Mouse (Mus musculus): ENCODE data around the gene Tfdp2.
"Not testable (repeated sequence)": the region's sequence is repeated elsewhere in the genome, so short reads cannot be mapped to it uniquely, and the experiment has no call there.

Tfdp2 gene

DNA sequence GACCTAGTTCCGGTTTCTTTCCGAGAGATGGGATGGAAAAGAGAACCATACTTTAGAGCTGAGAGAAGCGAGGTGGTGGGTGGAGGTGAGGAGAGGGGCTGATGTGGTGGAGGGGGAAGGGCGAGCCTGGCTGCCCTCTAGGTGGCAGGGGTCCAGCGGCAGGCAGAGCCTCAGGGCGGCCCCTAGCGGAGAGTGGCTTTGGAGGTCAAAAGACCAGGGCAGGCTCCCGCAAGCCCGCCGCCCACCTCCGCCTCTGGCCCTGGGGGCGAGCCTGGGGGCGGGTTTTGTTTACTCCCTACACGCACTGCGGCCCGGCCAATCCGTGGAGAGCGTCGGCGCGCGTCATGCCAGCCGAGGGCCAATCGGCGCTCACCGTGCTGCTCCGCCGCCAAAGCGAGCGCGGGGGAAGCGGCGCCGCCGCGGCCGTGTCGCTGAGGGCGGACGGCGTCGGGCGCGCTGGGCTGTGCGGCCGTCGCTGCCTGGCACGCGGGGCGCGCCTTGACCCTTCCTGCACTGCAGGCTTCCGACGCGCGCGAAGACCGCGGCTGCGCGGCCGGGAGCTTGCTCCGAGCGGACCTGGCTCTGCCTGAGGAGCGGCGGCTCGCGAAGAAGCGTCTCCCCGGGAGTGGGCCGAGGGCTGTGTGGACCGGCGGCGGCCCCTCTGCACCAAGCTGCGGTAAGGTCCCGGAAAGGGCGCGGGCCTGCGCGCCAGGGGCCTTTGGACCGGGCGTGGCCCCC is at the start of gene Tfdp2:
Gene Tfdp2 (plus strand): TSS at position 391 of the 738 bp plus-strand sequence.
- peak; percentile 81 for DNase-seq (ENCODE audit: low spot score)

DNA sequence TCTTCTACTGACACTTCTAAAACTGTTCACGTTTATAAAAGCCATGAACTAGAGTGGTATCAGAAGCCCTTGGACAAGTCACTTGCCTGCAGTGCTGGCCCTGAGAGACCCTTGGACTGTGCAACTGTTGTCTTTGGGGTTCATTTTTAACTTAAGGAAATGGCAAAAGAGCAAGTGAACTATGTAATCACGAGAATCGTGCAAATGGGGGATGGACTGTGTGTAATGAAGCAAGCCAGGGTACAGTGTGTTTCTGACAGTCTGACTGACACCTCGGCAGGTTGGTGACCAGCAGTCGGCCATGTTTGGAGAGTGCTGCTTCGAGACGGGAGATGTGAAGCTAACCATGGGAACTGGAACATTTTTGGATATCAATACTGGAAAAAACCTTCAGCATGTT is 43.3 kb upstream of the Tfdp2 start:
- no peak for DNase-seq (ENCODE audit: low spot score)

DNA sequence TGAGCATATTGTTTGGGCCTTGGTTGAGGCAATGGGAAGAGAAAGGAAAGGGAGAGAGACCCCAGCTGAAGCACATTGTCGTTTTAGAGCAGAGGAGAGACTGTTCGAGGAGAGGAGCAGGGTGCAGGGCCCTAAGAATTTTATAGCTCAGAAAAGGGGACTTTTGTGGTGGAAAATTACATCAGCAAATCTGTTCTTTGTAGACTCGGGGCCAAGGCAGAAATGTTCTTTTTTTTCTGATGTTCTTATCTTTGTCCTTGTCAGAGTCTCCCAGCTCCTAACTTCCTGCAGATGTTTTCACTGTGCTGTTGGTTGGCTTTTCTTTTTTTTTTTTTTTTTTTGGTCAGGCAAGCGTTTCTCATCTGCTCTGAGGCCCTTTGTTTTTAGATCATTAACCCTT is 37.6 kb upstream of the Tfdp2 start:
- no peak for DNase-seq (ENCODE audit: low spot score)

DNA sequence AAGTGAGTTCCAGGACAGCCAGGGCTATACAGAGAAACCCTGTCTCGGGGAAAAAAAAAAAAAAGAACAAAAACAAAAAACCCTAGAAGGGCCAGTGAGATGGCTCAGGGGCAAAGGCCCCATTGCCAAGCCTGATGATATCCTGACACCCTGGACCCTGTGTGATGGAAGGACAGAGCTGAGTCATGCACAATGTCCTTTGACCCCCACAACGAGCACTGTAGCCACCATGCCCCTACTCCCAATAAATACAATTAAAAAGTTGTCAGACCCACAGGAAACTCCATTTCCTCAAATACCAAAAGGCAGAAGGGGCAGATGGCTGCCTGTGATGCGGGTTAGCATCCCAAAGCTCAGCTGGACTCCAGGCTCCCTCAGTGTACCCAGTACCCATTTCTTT is 37.0 kb upstream of the Tfdp2 start:
- DNase-seq (ENCODE audit: low spot score): no peak

DNA sequence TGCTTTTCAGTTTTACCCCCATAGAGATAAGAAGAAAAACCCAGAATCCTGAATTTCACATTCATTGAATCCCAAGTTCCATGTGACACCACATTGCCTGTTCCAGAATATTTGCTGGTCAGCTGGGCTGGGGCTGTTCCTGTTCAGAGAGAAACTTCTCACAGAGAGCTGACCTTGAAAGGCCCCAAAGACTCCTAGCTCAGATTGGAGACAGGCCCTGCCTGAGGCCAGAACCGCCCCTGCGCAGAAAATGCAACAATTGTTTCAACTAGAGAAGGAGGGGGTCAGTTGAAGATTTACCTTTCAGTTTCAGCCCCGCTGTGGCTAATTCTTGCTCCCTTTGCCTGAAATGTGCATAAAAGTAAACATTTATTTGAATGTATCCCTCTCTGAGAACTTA is 35.3 kb upstream of the Tfdp2 start:
- DNase-seq (ENCODE audit: low spot score): no peak

DNA sequence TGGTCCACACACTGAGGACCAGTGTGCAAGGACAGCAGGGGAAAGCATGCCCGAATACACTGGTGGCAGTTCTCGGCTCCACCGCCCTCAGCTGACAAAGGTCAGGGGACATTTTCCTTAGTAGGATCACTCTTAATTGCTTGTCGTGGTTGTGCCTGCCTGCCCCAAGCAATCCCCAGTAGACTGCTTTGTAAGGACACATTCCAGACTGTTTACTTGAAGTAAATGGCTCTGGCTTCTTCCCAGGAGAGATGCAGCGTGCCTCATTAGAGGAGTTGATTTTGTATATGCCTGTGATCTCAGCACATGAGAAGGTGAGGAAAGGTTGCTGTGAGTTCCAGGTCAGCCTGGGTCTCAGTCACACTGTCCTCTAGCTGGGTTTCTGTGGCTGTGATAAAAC is 33.7 kb upstream of the Tfdp2 start:
- DNase-seq (ENCODE audit: low spot score): no peak

DNA sequence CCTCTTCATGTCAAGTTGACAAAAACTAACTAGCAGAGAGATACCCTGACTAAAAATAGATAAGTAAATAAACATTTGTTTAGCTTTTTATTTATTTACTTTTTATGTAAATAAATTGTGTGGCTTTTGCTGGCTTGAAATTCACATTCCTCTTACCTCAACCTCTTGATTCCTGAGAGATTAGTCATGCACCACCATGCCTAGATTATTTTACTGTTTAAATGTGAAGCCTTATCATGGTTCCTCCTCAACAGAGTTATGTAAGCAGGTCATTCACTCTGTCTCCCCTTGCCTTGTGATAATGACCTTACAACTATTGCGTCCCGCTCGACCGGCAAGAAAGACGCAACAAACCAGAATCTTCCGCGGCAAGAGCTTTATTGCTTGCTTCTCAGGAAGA is 32.6 kb upstream of the Tfdp2 start:
- DNase-seq (ENCODE audit: low spot score): no peak

DNA sequence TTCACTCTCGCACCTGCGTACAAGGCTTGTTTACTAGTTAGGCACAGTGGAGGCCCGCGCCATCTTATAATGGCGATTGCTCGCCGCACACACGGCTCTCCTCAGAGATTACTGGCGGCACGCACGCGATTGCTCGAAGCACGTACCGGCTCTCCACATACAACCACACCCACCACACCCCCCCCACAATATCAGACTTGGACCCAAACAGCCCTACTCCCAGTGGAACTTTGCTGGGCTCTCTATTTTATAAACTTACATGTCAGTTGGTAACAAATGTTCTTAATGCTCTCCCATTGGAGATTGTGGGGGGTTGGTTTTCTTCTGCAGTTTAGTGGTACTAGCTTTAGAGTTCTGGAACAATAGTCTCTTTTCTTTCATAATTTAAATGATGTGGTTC is 32.1 kb upstream of the Tfdp2 start:
- DNase-seq (ENCODE audit: low spot score): not testable (repeated sequence)

DNA sequence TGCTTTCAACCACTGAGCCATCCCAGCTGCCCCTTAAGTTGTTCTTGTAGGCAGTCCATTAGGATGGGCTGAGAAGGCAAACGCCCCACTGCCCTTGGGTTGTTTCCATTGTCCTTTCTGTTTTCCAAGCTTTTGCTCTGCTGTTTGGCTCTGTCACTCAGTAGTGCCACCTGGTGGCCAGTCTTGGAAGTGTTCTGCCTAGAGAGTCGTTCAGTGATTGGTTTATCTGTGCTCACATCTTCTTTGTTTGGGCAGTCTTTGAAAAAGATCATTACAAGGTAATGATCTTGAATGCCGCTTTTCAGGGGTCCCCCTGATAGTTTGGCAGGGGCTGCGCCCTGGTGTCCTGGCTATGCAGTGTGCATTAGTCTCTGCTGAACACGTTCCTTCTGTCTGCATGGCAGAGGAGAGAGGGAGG is 28.9 kb upstream of the Tfdp2 start:
- DNase-seq (ENCODE audit: low spot score): no peak

DNA sequence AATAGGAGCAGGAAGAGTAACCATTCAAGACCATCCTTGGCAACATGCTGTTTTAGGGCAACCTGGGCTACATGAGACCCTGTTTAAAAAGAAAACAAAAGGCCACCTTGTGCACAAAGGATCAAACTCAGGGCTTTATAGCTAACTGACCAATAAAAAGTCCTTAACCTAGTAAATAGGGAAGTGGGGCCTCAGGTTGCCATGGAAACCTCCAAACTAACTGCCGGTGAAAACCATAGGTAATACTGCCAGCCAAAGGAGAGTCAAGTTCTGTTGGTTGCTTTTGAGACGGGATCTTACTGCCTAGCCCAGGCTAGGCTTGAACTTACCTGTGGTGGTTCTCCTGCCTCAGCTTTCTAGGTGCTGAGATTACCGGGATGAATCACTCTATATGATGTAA is 25.5 kb upstream of the Tfdp2 start:
- no peak for DNase-seq (ENCODE audit: low spot score)

DNA sequence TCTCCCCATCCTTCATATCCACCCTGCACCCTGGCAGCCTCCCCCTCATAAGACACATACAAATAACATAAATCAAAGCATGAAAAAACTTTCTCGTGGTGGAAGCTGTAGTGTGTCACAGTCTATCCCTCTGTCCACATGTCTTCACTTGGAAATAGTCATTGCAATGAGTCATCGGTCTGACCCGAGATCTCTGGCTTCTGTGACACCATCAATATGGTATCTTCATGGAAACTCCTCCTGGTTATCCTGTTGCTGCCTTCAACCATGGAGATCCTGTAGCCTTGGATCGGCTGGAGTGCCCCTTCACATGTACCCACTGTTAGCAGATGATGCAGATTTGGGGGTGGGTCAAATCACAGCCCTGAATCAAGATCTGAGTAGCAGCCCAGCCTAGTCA is 11.2 kb upstream of the Tfdp2 start:
- DNase-seq (ENCODE audit: low spot score): no peak

DNA sequence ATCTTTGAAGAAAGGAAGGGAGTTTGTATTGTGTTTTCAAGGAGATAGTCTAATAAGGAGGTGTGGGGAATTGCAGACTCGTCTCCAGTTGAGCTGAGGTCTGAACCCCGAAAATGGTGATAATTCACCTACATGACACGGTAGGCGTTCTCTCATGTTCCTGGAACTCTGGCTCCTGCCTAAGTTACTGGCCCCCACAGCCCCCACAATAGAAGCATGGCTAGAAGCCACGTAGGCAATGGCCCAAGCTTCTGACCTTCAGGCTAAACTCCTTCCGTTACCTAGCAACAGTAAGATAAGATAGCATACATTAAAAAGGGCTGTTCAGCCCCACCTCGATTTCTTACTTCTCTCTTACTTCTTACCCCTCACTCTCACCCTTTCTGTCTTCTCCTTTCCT is 9.4 kb upstream of the Tfdp2 start:
- DNase-seq (ENCODE audit: low spot score): no peak

DNA sequence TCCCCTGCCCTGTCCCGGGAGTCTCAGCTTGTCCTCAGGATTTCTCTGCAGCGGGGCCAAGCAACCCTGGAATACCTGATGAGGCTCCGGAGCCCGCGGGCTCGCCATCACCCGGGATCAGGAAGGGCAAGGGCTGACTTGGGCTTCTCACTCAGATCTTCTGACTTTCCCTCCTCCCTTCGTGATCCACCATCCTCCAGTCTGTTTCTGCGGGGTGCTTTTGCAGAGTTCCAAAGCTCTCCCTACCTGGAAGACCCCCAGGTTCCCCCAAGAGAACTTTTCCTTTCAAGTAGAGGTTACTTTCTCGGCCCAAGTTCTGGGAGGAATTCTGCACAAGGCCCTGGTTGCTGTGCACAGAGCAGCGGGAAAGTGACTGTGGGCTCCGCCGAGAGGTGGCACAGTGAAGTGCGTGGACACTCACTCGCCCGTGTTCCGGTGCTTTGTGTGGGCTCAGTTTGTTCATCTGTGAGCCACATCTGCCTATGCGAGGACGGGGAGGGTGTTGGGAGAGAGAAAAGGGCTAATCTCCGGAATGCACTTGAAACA is 634 bp downstream of the Tfdp2 start:
- no peak for DNase-seq (ENCODE audit: low spot score)

DNA sequence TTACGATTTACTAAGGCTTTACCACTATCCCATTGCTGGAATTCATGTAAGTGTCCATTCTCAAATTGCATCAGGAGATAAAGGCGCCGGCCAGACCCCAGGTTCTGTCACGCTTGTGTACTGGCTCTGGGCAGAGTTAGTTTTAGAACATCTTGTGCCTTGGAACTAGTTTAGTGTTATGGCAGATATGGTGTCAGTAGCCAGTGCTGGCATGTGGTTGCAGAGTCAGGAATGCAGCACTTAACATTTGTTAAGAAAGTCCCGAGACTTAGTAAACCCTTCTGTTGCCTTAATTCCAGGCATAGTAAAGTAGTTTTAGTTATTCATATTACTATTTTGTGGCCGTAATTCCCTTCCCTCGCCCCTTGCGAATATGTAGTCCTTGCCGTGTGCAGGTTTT is 1.7 kb downstream of the Tfdp2 start:
- no peak for DNase-seq (ENCODE audit: low spot score)

DNA sequence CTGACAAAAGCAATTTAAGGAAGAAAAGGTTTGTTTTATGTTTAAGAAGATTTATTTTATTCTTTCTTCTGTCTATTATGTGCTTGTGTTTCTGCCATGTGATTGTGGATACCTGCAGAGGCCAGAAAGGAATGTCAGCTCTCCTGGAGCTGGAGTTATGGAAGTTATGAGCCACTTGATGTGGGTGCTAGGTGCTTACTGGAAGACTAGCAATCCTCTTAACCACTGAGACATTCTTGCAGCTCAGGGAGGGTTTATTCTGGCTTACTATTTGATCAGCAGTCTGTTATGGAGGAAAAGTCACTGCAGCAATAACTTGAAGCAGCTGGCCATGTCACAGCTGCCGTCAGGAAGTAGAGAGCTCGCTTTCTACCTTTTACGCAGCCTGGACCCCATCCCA is 7.6 kb downstream of the Tfdp2 start:
- no peak for DNase-seq (ENCODE audit: low spot score)

DNA sequence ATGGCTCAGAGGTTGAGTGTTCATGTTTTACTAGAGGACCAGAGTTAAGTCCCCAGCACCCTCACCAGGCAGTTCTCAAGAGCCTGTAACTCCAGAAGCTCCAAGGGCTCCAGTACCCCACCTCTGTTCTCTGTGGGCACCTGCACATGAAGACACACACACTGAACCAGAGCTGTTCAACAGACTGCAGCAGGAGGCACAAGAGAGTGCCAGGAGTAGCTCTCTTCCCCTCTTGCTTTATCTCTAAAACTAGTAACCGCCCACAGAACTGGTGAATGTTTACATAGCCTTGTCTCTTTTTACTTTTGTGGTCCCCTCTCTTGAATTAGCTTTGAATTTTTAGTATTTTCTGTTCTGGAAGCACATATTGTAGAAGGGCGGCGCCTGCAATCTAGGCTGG is 11.4 kb downstream of the Tfdp2 start:
- DNase-seq (ENCODE audit: low spot score): no peak

DNA sequence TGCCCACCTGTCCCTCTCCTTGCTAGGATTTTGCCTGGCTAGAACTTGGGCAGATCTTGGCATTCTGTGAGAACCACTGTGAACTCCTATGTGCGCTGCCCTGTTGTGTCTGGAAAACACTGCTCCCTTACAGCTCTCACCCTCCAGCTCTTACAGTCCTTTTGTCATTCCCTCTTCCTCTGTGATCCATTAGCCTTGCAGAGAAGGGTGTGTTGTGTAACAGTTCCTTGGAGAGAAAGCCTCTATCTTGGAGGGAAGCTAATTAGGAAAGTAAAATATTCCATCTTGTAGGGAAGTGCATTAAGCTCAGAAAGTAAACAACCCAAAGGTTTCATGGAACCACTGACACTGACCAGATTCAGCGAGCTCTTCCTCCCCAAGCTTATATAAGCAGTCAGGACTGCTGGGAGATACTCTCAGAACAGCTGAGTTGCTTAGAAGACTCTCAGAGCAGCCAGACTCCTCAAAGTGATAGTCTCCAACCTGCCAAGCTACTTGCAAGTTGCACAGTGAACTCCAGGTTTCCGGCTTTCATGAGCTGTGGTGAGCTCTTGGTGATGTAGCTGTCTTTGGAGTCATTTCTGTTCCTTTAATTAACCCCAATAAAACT is 17.1 kb downstream of the Tfdp2 start:
- DNase-seq (ENCODE audit: low spot score): no peak

DNA sequence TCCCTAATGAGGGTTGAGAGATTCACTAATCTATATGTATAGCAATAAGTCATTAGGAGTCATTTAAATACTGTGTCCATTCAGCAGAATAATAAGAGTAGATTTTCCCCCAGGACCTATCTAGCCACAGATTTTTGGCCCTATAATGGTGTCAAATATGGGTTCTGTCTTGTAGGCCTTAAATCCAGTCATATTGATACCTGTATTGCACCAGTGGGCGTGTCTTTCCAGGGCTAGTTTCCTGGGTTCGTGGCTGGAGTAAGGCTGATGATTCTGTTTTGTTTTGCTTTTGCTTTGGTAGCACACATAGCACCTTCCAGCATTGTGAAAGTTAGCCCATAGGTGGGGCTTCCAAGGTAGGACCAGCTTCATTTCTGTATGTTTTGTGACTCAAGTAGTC is 18.1 kb downstream of the Tfdp2 start:
- DNase-seq (ENCODE audit: low spot score): no peak

DNA sequence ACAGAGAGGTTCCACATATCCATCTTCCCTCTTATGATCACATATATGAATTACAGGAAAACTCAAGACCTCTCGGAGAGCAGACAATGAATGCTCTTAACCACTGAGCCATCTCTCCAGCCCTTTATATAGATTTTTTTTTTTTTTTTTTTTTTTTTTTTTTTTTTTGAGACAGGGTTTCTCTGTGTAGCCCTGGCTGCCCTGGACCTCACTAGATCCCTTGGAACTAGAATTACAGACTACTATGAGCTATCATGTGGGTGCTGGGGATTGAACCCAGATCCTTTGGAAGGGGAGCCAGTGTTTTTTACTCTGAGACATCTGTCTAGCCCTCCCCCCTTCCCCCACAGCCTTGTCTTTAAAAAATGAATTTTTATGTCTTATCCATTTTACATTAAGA is 21.2 kb downstream of the Tfdp2 start:
- DNase-seq (ENCODE audit: low spot score): no peak

DNA sequence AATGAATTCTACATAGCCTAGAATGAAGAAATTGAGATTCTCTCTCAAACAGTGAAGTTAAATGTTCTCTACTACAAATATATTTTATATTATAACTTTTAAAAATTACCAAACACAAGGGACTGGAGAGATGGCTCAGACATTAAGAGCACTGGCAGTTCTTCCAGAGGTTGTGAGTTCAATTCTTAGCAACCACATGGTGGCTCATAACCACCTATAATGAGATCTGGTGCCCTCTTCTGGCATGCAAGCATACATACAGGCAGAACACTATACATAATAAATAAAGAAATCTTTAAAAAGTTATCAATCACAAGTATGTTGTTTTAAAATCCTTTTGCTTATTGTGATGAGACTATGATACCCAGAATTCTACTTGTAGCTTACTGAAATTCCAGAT is 21.7 kb downstream of the Tfdp2 start:
- no peak for DNase-seq (ENCODE audit: low spot score)

DNA sequence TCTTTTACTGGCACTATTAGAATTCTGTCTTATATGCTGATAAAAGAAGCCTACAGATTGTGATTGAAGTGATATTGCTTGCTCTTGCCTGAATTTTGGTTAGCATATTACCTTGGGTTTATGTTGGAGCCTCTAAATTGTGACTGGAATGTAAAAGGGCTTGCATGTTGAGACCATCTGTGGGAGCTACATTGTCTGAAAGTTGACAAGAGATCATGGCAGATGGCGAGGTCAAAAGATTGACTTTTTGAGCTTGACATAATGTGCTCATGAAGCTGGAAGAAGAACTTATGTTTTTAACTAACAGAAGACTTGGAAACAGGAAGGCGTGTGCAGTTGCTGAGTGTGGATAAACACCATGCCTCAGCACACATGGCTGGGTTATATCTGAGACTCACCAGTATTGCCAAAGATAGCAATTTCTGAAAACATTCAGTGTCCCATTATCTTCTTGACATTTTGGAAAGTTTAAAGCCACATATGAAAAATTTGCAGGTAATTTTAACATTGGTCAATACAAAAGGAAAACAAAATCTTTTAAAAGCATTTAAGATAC is 23.1 kb downstream of the Tfdp2 start:
- DNase-seq (ENCODE audit: low spot score): no peak

DNA sequence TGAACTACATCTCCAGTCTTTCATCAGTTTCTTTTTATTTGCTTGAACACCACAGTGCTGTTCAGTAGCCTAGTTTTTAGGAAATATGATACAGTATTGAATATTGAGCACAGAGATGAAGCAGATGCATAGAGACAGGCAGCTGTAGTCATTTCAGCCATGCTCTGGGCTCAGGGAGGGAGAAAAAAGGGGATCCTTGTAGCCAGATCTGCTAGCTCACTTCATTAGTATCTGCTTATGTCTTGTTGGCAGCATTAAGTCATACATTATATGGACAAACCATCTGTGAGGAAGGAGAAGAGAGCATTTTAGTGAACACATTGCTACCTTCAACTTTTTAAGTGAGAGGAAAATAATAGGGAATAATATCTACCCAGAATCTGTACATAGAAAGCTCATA is 24.3 kb downstream of the Tfdp2 start:
- no peak for DNase-seq (ENCODE audit: low spot score)

DNA sequence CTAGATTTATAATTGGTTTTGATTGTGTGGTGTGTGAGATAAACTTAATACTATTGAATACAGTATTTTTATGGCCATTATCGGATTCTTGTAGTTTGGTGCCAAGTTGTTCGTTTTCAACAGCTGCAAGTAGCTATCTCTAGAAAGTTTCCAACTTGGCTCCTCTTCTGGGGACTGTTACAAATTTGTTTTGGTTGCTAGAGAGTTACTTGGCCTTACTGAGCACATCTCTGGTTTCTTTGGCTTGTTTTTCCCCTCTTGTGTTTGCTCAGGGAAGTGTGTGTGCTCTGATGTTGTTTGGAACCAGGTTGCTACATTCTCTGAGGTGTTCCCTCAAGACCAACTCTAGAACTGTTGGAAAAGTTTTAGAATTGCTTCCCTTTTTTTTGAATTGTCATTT is 27.2 kb downstream of the Tfdp2 start:
- DNase-seq (ENCODE audit: low spot score): no peak

DNA sequence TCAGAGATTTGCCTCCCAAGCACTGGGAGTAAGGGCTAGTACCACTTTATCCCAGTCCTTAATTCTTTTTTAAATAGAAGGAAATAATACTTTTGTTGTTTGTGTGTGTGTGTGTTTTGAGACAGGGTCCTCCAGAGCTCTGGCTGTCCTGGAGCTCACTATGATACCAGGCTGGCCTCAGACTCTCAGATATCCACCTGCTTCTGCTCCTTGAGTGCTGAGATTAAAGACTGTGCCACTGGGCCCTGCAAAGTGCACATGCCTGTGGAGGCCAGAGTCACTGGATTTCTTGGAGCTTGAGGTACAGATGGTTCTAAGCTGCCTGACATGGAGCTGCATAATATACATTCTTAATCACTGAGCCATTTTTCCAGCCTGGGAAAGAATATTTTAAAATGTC is 32.2 kb downstream of the Tfdp2 start:
- DNase-seq (ENCODE audit: low spot score): no peak

Data from left cerebral cortex, adult 11 months (tissue).